Mouse (Mus musculus) liver, embryonic 16.5 days (tissue): ENCODE measurements at regions not wholly inside any gene's neighbourhood (a gene's known extent, or its start where the extent isn't known, plus 50 kb on each side); places are given as distances from the start of the nearest gene placed in this dataset.

ENCODE experiments used
- ATAC-seq: fragments of 200-750 bp; cut with Nextera tagmentation; 2 replicates; pipeline ENCODE4 v1.8.0; 2017; ENCODE audit warnings: low read depth, mild to moderate bottlenecking, moderate number of reproducible peaks, moderate library complexity
- H3K27ac ChIP-seq: fragments of 300-500 bp; sonication (generic); 2 replicates; pipeline ENCODE4 v1.5.1; 2014; ENCODE audit warnings: mild to moderate bottlenecking, low read length
- H3K27me3 ChIP-seq: fragments of 300-500 bp; sonication (generic); 2 replicates; pipeline ENCODE4 v1.6.1; 2014; ENCODE audit warnings: low read depth, low read length, mixed read lengths; ENCODE audit not compliant: control insufficient read depth, insufficient read depth
- H3K36me3 ChIP-seq: fragments of 300-500 bp; sonication (generic); 2 replicates; pipeline ENCODE4 v1.6.1; 2014; ENCODE audit warnings: mild to moderate bottlenecking; ENCODE audit not compliant: control insufficient read depth, insufficient read depth
- H3K4me1 ChIP-seq: fragments of 300-500 bp; sonication (generic); 2 replicates; pipeline ENCODE4 v1.6.1; 2014; ENCODE audit warnings: low read depth, low read length, mixed read lengths; ENCODE audit not compliant: control insufficient read depth
- H3K4me2 ChIP-seq: fragments of 300-500 bp; sonication (generic); 2 replicates; pipeline ENCODE4 v1.6.1; 2014; ENCODE audit warnings: low read depth, low read length, mixed read lengths
- H3K4me3 ChIP-seq: fragments of 300-500 bp; sonication (generic); 2 replicates; pipeline ENCODE4 v1.5.1; 2014; ENCODE audit warnings: low read depth, mild to moderate bottlenecking, low read length
- H3K9ac ChIP-seq: fragments of 300-500 bp; sonication (generic); 2 replicates; pipeline ENCODE4 v1.6.1; 2014; ENCODE audit warnings: low read depth, low read length
- H3K9me3 ChIP-seq: fragments of 300-500 bp; sonication (generic); replicated peaks from 2 replicates; pipeline ENCODE4 v1.6.1; 2016; ENCODE audit warnings: low read length; ENCODE audit not compliant: control insufficient read depth
- whole genome bisulfite sequencing: fragments of 180-500 bp; shearing (Covaris S2); extraction: QIAGEN DNeasy Blood & Tissue Kit; methylation state at CpG from one replicate; pipeline ENCODE4 v1.1.7; 2014; ENCODE audit not compliant: insufficient replicate concordance; 5-methylcytosine and 5-hydroxymethylcytosine counted together

DNA sequence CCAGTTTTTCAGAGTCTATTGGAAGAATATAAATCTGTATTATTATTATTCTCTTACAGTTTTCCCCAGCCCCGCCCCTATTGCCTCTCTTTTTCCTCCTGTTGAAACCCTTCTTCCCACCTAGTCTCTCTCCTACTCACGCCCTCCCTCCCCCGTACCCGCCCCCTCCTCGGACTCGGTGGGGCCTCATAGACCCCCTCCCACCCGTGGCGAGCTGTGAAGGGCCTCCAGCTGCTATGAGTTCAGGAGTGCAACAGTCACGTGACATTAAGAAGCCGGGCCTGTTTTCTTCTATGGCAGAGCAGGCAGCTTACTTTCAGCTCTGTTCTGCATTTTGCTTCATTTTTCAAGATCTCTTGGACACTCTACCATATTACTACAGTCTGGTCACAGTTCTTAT lies 139.8 kb downstream of the Icos start:
- ATAC-seq = no peak
- no peak overlapping the region for H3K4me2 ChIP-seq

DNA sequence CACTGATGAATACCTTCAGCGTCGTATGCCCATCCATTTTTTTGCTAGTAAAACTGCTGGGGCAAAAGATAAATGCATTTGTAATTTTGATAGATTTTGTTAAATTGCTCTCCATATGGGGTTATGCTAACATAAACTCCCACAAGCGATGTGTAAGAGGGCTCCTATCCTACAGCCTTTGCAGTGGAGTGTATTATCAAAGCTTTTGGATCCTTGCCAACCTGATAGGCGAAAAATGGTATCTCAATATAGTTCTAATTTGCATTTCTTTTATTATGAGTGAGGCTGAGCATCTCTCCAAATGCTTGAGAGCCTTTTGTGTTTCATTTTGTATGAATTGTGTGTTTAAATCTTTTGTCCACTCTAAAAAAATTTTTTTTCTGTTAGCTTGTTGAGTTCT lies 140.3 kb downstream of the Icos start:
- WGBS = 64% methylated on average over 4 of the region's 4 CpGs
- ATAC-seq = no peak

More for the DNA sequence above, 139.8 kb downstream of the Icos start:
- Histone ChIP-seq H3K27ac (no peak overlapping the region), H3K9ac (no peak overlapping the region), H3K27me3 (no peaks in the 10 kb centered on the region), H3K9me3 (no peaks in the 10 kb centered on the region), H3K4me1 (no peaks in the 10 kb centered on the region), H3K36me3 (no peaks in the 10 kb centered on the region), H3K4me3 (no peak overlapping the region)
- WGBS = 53% methylated on average over 10 of the region's 10 CpGs

DNA sequence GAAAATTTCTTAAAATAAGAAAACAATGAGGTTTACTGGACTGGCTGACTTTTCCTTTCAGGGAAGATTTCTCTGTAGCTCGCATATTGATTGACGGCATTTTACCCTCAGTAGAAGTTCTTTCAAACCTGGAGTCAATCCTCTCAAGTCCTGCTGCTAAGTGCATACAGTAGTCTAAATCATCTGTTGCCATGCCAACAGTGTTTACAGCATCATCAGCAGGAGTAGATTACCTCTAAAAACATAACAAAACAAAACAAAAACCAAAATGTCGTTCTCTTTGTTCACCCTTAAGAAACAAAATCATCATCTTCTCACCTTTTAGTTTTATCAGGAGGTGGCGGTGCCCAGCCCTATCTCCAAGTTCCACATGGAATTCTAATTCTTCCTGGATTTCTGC lies 143.8 kb downstream of the Icos start:
- no peak overlapping the region for H3K4me2 ChIP-seq
- H3K27me3 ChIP-seq = no peaks in the 10 kb centered on the region
- H3K9me3 ChIP-seq = no peaks in the 10 kb centered on the region
- 59% methylated on average over 4 of the region's 4 CpGs for WGBS
- H3K27ac ChIP-seq = no peak overlapping the region
- H3K4me3 ChIP-seq = no peak overlapping the region
- ATAC-seq = no peak
- H3K4me1 ChIP-seq = no peaks in the 10 kb centered on the region
- H3K36me3 ChIP-seq = no peaks in the 10 kb centered on the region
- no peak overlapping the region for H3K9ac ChIP-seq

More for the DNA sequence above, 140.3 kb downstream of the Icos start:
- Histone ChIP-seq H3K9me3 (no peaks in the 10 kb centered on the region), H3K27me3 (no peaks in the 10 kb centered on the region), H3K36me3 (no peaks in the 10 kb centered on the region), H3K4me3 (no peak overlapping the region), H3K27ac (no peak overlapping the region), H3K9ac (no peak overlapping the region), H3K4me2 (no peak overlapping the region), H3K4me1 (no peaks in the 10 kb centered on the region)

DNA sequence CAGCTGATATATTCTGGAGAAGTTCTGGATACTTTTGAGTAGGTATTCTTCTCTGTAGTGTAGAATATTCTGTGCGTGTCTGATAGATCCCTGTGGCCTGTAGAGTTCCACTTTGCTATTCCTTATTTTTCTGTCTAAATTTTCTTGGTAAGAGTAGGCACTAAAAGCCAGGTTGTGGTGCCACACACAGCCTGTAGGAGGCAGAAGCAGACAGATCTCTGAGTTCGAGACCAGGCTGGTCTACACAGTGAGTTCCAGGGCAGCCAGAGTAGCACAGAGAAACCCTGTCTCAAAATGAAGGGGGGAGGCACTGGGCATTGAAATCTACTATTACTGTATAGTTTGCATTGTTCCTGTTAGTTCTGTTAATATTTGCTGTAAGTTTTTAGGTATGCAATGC lies 147.4 kb downstream of the Icos start:
- H3K27ac ChIP-seq = no peak overlapping the region
- H3K9ac ChIP-seq = no peak overlapping the region
- H3K9me3 ChIP-seq = no peaks in the 10 kb centered on the region
- WGBS = 57% methylated on average over 2 of the region's 2 CpGs
- no peak overlapping the region for H3K4me3 ChIP-seq
- no peak overlapping the region for H3K4me2 ChIP-seq
- no peak for ATAC-seq
- no peaks in the 10 kb centered on the region for H3K4me1 ChIP-seq
- H3K36me3 ChIP-seq = no peaks in the 10 kb centered on the region
- H3K27me3 ChIP-seq = no peaks in the 10 kb centered on the region

DNA sequence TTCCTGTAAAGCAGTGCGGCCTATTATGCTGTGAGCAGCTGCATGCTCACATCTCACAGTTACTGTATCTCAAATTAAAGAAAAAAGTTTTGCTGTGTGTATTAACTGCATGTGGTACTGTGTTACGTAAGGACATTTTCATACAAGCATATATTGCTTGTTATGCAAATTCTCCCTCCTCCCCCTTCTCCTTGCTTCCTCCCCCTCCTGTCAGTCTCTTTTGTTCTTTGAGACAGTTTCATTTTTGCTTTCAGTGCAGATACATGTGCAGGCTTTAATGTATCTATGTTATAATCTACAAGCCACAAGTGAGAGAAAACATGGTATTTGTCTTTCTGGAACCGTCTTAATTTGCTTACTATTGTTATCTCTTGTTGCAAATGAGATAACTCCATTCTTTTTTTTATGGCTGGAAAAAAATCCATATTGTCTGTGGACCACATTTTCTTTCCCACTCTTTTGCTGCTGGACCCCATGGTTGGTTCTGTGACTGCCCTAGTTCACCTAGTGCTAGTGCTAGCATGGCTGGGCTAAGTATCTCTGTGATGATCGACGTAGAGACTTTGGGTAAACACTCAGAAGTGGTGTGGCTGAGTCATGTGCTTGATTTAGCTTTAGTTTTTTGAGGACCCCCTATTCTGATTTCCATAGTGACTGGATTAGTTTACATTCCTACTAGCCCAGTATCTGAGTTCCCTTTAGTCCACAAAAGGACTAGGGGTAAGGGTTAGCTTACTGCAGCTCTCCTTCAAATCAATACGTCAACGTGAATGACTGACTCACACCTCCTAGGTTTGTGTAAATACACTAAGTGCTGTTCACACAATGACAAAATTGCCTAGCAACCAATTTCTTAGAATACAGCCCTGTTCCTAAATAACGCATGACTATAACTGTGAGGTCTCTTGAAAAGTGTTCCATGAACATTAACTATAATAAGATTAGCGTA lies 158.1 kb downstream of the Icos start:
- no peak overlapping the region for H3K27ac ChIP-seq
- H3K4me1 ChIP-seq = no peaks in the 10 kb centered on the region
- WGBS = 54% methylated on average over 9 of the region's 9 CpGs
- no peak overlapping the region for H3K4me2 ChIP-seq
- H3K4me3 ChIP-seq = no peak overlapping the region
- H3K36me3 ChIP-seq = no peaks in the 10 kb centered on the region
- H3K9me3 ChIP-seq = no peaks in the 10 kb centered on the region
- no peak overlapping the region for H3K9ac ChIP-seq
- no peak for ATAC-seq
- no peaks in the 10 kb centered on the region for H3K27me3 ChIP-seq

DNA sequence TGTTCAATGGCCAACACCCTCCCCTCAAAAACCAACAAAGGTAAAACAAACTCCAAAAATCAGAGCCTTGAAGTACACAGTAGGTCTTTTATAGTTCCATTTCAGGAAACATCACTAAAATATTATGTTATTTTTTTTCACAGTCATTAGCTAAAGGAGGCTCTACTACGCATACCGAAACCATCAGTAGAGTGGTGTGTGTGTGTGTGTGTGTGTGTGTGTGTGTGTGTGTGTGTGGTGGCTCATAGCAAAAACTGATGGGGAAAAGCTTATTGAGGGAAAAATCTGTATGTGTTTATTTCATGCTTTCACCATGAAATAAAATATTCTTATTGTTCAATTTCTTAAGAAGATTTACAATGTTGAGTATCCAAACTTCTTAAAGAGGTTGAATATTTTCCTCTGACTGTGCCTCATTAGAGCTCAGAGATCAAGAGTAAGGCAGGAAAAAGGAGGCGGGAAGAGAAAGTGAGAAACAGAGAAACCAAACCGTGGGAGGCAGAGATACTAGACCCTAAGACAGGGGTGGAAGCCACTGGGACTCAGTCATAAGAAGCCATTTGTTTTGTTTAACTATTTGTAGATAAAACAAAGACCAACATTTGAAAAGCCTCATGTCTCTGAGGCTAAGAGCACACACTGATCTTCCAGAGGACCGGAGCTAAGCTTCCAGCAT lies 159.6 kb downstream of the Icos start:
- WGBS = 45% methylated on average over 5 of the region's 5 CpGs

DNA sequence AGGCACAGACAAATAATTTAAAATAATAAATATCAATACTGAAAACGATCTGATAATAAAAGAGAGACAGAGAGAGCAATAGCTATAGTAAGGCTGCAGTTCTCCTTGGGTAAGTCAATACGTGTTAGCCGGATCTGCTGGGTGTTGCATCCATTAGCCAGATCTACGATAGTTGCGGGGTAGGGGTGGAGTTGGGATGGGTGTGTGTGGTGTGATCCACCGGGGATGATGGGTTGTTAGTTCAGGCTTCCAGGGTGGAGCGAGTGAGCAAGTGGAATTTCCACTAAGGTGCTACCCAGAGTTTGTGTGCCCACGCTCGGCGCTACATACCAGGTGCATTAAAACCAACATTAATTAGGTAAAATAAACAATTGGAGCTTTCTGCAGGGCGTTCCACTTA lies 160.2 kb downstream of the Icos start:
- H3K9me3 ChIP-seq = no peaks in the 10 kb centered on the region
- no peak overlapping the region for H3K4me2 ChIP-seq
- H3K27ac ChIP-seq = no peak overlapping the region
- H3K27me3 ChIP-seq = no peaks in the 10 kb centered on the region
- no peaks in the 10 kb centered on the region for H3K36me3 ChIP-seq
- H3K9ac ChIP-seq = no peak overlapping the region
- no peak overlapping the region for H3K4me3 ChIP-seq
- ATAC-seq = no peak
- WGBS = 63% methylated on average over 11 of the region's 11 CpGs
- no peaks in the 10 kb centered on the region for H3K4me1 ChIP-seq

More for the DNA sequence above, 159.6 kb downstream of the Icos start:
- no peak for ATAC-seq
- no peaks in the 10 kb centered on the region for H3K9me3 ChIP-seq
- H3K4me2 ChIP-seq = no peak overlapping the region
- H3K36me3 ChIP-seq = no peaks in the 10 kb centered on the region
- no peaks in the 10 kb centered on the region for H3K27me3 ChIP-seq
- H3K4me3 ChIP-seq = no peak overlapping the region
- no peak overlapping the region for H3K9ac ChIP-seq
- no peaks in the 10 kb centered on the region for H3K4me1 ChIP-seq
- H3K27ac ChIP-seq = no peak overlapping the region

DNA sequence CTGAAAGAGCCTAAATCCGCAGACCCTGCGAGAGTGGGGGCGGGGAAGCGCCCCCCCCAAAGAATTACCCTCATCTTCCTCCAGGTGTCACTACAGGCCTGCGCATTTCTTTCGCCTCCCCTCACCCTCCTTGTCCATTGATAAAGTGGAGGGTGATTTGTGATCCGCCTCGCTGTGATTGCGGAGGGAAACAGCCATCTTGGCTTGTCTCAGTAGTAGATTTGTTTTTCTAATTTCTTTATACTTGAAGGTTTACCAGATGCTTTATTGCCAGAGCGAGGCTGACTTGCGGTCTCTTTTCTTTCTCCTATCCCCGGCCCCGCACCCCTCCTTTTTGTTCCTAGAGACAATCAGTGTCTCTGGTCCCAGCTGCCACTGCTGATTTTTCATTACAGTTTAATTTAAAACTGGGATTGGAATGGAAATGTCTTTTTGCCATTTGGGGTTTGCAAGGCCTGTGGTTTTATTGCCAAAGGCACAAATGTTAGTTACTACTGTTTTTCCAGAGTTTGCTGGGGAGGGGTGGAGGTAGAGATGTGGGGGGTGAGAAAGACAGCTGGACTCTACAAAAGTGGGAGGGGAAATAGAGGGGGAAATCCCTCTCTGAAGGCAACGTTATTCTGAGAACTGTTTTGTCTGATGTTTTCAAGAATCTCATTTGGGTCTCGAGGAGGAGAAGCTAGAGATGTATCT lies 161.7 kb downstream of the Icos start:
- Histone ChIP-seq H3K4me3 (no peak overlapping the region), H3K9me3 (no peaks in the 10 kb centered on the region), H3K36me3 (no peaks in the 10 kb centered on the region), H3K27ac (no peak overlapping the region), H3K4me2 (no peak overlapping the region), H3K9ac (no peak overlapping the region), H3K27me3 (no peaks in the 10 kb centered on the region), H3K4me1 (no peaks in the 10 kb centered on the region)
- 14% methylated on average over 15 of the region's 15 CpGs for WGBS
- no peak for ATAC-seq
